Mouse (Mus musculus): ENCODE data around the gene Dcaf17. TPM values are rescaled to one million over a fixed set of nuclear protein-coding genes. Genes with fewer than 3 reads are reported as not detected.

Gene Dcaf17
- total RNA-seq, 2 experiments from 2014 or later = 4.4 to 7.5 TPM

- DNase-seq = no peak
These were observed 65.7 kb downstream of the Dcaf17 start for GRCm38 (mm10) chr2:71120844-71121243.

DNA sequence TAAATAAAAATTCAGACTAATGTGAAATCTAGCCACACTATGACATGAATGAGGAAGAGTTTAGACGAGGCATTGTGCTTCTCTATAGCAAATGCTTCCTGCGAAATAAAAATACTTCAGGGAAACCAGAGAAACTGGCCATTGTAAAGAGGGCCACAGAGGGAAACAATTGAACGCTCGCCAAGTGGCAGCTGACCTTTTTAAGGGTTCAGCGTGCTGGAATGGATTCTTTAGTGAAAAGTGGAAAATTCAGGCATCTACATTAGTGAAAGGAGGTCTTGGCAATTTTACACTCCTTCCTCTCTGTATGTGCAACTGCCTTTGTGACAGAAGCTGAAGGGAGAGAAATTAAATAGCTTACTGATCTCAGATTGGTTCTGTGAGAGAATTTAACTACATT lies 66.3 kb downstream of the Dcaf17 start:
- DNase-seq = no peak

- DNase-seq = no peak
These were observed 67.3 kb downstream of the Dcaf17 start for GRCm38 (mm10) chr2:71122268-71123029.

DNA sequence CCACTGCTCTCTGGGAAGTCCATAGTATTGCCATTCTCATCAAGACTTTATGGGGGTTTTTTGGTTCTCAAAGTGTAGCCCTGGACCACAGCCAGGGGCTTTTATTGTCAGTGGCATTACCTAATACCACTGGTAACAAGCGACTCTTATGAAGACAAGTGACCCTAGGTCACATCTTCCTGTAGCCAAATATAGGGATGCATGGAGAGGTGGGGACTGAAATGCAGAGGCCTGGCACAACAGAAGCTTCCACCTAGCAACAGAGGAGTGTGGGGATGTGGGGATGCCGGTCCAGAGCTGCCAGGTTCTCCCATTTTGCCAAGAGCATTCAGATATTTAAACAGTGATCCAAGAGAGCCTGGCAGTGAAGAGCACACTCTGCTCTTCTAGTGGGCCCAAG lies 68.5 kb downstream of the Dcaf17 start:
- DNase-seq = no peak

DNA sequence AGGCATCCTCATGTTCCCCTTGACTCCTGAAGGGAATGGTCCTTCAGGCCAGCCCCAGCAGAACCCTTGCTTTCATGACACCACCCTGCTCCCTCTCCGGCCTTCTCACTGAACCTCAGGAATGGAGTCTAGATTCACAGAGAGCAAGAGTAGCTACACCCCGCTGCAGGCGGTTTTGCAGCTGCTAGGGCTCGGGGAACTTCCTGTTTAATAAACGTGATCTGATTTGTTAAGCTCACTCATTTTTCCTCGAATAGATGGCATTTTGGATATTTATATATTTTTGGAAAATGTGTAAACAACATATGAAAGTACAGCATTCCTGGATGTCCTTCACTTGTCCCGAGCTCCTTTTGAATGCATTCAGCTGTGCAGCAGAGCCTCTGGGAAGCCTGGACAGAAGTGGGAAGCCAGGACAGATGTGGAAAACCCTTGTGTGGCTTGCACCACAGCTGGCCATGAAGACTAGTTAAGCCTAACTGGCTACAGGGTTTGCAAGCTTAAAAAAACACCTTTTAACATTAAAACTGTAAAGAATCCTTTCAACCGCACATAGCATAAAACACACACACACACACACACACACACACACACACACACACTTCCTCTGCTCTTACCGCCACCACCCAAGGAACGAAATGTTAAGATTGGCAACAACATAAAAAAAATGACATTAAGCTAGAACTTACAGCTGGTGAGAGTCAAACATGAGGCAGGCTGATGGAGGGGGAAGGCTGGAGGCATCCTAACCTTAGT lies 72.8 kb downstream of the Dcaf17 start:
- no peak for DNase-seq

- no peak for DNase-seq
These were observed 75.2 kb downstream of the Dcaf17 start for GRCm38 (mm10) chr2:71130366-71130765.

GRCm38 (mm10) chr2:71131866-71132496 lies 76.9 kb downstream of the Dcaf17 start:
- no peak for DNase-seq

DNA sequence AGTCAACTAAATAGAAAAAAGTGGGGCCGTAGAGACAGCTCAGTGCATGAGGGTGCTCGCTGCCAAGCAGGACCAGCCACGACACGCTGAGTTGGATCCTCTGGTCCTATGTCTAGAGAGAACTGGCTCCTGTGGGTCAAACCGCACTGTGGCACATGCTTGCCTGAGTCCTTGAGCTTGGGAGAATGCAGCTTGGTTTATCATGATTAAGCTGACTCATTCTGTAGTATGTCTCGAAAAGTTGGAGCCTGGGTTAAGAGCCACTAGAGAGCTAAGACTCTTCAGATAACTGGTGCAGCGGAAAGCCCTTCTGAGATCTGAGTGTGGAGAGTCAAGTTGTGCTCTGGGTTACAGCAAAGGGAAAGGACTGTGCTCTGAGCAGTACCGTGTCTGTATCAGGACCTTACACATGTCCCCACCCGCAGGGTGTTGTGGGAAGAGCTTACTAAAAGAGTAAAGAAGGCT lies 78.9 kb downstream of the Dcaf17 start:
- no peak for DNase-seq

- no peak for DNase-seq
These were observed 79.7 kb downstream of the Dcaf17 start for GRCm38 (mm10) chr2:71134836-71135235.

- DNase-seq = no peak
These were observed 85.5 kb downstream of the Dcaf17 start for GRCm38 (mm10) chr2:71140622-71141021.

DNA sequence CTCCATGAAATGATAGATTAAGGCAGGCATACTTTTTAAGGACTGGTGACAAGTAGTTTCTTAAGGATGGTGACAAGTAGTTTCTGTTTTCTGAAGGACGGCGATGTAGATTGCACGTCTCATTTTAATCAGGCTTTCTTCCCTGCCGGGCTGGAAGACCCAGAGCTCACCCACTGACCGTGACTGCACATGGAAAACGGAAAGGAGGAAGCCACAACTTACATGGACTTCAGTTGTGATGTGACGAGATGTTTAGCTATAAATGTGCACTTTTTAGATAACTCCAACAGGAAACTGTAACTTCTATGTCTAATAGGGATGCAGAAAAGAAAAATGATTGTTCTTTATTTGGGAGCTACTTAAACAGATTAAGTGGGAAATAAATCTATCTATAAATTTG lies 87.3 kb downstream of the Dcaf17 start:
- no peak for DNase-seq

- DNase-seq = no peak
These were observed 90.7 kb downstream of the Dcaf17 start for GRCm38 (mm10) chr2:71145853-71146252.

DNA sequence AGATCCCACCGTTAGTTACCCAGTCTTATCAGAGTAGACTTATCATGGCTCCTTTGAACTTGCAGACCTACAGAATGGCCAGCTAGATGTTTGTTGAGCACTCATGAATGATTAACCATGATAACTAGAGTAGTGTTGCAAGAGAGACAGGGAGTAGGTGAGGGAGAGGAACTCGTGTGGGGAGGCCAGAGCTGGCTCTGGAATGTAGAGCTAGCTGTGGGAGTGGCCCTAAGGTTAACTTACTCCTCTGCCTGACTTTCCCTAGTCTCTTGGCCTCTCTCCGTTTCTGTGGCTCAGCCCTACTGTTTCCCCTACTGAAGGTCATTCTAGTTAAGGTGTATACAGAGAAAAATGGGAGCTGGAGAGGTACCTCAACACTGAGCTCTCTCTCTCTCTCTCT lies 91.1 kb downstream of the Dcaf17 start:
- DNase-seq = no peak

GRCm38 (mm10) chr2:71147816-71148215 lies 92.7 kb downstream of the Dcaf17 start:
- DNase-seq = no peak

Other genes with a start within 250 kb of the Dcaf17 start
- 10 to 100 TPM; 43.1 to 46.2 TPM for gene Tlk1, start 229.6 kb upstream of the Dcaf17 start, total RNA-seq (2021)
- gene Mettl8, start 255 bp downstream of the Dcaf17 start, total RNA-seq (2021) = 1 to 10 TPM; 7.4 to 8.7 TPM
- 1 to 10 TPM; 3.0 to 4.1 TPM for gene Cybrd1, start 62.6 kb downstream of the Dcaf17 start, total RNA-seq (2021)
- gene Dync1i2, start 156.4 kb downstream of the Dcaf17 start, total RNA-seq (2021) = 10 to 100 TPM; 54.5 to 62.8 TPM